Mouse (Mus musculus): ENCODE data around the gene Mettl24. TPM values are rescaled to one million over a fixed set of nuclear protein-coding genes. Genes with fewer than 3 reads are reported as not detected.
"Not testable (repeated sequence)": the region's sequence is repeated elsewhere in the genome, so short reads cannot be mapped to it uniquely, and the experiment has no call there.

Mettl24 gene
- polyA plus RNA-seq, 1 experiment from 2014 or later = 0.59 TPM

DNA sequence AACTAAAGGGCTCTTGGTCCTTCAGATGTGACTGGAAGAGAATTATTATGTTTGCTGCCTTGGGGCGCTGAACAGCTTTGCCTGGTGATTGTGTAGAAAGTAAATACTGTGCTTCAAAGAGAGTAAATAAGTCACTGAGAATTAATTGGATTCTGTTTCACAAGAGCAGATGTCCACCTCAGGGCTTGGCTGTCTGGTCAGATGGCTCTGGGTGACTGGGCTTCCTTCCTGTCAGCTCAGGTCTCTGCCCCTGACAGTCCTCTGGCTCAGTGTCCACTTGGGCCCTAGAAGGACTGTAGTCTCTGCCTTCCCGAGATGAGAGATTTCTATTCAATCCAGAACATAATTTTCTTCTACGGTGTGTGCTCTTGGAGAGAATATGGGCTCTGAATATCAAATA, 70.0 kb downstream of the Mettl24 start:
- Histone ChIP-seq H3K27ac (no peak overlapping the region), H3K4me1 (peaks cover 14% of the 10 kb centered on the region), H3K27me3 (no peaks in the 10 kb centered on the region), H3K9me3 (replicated peaks) (no peaks in the 10 kb centered on the region), H3K4me2 (replicated peaks) (no peak overlapping the region), H3K36me3 (no peaks in the 10 kb centered on the region), H3K4me3 (no peak overlapping the region), H3K9ac (no peak overlapping the region)
- WGBS = 72% methylated on average over 3 of the region's 3 CpGs
- ATAC-seq (ENCODE audit: low FRiP score) = no peak

DNA sequence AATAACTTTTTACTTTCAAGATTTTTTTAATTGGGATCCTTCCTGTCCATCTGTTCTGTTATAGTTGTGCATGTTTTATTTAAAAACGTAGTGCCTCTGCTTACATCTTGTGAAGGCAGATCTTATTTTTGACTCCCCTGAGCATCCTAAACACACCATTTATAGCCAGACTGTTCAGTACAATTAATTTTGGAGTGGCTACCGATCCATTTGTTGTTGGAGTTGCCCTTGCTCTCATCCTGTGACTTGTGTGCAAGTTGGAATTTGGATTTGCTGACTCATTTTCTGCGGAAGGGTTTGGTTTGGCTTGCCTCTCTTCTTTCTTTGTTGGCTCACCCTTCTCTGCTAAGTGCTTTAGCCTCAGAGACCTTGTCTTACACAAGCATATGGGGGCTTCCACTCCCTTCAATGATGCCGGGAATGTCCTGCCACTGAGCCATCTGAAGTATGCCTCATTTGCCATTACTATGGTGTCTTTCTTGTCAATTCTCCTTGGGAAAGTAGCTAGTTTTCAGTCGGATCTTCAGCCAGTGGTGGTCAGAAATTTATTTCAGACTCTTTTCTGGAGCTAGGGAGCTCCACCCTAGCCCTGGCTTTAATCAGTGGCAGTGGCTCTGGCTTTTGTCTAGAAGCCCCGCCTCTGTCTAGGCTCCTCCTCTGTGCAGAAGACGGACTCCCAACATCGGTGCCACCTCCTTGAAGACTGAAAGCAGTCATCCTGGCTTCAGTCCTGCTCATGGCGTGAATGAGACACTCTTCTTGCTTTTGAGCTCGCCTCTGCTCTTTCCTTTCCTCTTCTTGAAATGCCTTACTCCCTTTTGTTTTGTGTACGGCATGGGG, 75.3 kb downstream of the Mettl24 start:
- Histone ChIP-seq H3K27ac (no peak overlapping the region), H3K4me2 (replicated peaks) (no peak overlapping the region), H3K9ac (no peak overlapping the region), H3K4me3 (no peak overlapping the region), H3K36me3 (no peaks in the 10 kb centered on the region), H3K4me1 (no peaks in the 10 kb centered on the region), H3K27me3 (no peaks in the 10 kb centered on the region), H3K9me3 (replicated peaks) (no peaks in the 10 kb centered on the region)
- no peak for ATAC-seq (ENCODE audit: low FRiP score)
- 79% methylated on average over 11 of the region's 11 CpGs for WGBS

DNA sequence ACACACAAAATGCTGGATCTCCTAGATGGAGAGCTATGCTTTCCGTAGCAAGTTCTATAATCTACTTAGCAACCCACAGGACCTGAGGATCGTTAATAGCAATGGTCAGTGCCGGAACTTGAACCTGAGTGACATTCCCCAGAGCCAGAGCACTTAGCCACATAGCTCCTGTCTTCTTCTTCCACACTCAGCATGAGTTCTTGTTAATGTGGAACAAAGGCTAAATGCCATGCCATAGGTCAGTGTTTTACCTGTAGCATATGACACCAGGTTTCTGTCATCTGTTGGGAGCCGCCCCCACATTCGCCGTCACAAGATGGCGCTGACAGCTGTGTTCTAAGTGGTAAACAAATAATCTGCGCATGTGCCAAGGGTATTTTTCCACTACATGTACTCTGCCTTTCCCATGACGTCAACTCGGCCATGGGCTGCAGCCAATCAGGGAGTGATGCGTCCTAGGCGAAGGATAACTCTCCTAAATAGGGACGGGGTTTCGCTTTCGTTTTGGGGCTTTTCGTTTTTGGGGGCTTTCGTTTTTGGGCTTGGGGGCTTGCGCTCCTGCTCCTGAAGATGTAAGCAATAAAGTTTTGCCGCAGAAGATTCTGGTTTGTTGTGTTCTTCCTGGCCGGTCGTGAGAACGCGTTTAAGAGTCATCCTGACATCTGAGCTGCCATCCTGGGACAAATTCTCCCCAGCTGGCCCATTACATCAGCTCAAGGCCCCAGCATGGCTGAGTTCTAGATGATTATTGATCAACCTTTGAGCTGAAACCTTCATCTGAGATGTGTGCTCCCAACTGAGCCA, 76.5 kb downstream of the Mettl24 start:
- WGBS = 97% methylated on average over 23 of the region's 23 CpGs
- not testable (repeated sequence) for H3K4me1 ChIP-seq

DNA sequence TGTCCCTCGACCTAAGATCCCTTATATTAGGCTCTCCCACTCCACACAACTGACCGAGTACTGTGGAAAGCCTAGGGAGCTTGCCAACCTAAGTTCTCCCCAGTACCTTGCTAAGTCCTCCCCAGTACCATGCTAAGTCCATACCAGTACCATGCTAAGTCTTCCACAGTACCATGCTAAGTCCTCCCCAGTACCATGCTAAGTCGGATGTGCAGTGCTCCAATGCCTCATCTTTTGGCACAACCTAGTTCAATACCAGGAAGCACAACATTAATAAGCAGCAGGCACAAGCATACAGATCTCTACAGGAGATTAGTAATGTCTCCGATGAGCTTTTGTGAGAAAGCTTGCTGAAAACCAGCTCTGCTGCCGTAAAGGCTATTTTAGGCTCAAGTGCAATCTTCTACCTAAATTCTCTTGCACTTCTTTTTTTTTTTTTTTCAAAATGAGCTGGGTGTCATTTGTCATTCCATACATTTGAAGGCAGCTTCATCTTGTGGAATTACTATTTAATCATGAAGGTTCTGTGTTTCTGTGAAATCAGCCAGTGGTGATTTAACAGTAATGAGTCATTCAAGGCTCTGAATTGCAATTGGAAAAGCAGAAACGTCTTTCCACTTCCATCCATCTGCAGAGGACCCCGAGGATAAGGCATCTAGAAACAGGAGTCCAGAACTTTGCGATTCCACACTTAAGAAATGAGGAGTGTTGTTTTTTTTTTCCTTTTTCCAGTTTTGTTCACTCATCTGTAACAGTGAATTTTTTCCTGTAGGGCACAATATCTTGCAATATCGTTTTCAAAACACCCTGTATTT, 77.3 kb downstream of the Mettl24 start:
- ATAC-seq (ENCODE audit: low FRiP score) = no peak
- no peak overlapping the region for H3K27ac ChIP-seq
- H3K36me3 ChIP-seq = no peaks in the 10 kb centered on the region
- no peaks in the 10 kb centered on the region for H3K27me3 ChIP-seq
- H3K9me3 ChIP-seq (replicated peaks) = no peaks in the 10 kb centered on the region
- no peaks in the 10 kb centered on the region for H3K4me1 ChIP-seq
- no peak overlapping the region for H3K9ac ChIP-seq
- H3K4me3 ChIP-seq = no peak overlapping the region
- H3K4me2 ChIP-seq (replicated peaks) = no peak overlapping the region
- WGBS = 88% methylated on average over 9 of the region's 9 CpGs

More for the DNA sequence above, 76.5 kb downstream of the Mettl24 start:
- H3K27ac ChIP-seq; H3K27me3 ChIP-seq; H3K4me3 ChIP-seq; H3K9me3 ChIP-seq (replicated peaks); H3K9ac ChIP-seq; ATAC-seq (ENCODE audit: low FRiP score); H3K4me2 ChIP-seq (replicated peaks); H3K36me3 ChIP-seq: not testable (repeated sequence)

DNA sequence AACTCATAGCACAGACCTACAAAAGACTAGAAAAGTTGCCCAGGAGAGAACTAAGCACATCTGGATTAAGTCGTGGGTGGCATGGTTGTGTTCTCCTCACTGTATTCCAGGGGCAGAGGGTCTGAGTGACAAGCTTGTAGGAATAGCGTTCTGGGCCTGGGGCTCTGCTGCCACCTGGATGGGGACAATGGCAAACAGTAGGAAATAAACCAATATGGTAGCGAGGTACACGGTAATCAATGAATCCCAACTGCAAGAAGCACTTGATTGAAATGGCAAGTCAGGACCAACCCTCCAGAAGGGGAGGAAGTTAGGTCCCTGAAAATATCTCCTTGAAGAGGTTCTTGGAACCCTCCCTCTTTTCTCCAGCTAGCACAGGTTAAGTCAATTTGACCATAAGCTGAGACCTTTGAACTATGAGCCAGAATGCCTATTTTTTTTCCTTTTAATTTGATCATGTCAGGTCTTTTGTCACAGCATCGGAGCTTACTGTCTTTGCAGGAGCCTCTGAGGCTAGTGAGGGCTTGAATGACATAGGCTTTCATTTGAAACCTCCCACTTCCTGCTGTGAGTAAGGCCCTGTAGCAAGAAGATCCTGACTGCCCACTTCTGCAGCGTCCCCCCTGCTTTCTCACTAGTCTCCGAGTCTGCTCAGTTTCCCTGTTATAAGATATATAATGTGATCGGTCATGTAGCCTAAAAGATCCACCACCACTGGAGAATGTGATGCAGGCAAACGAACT, 78.1 kb downstream of the Mettl24 start:
- no peaks in the 10 kb centered on the region for H3K36me3 ChIP-seq
- H3K9me3 ChIP-seq (replicated peaks) = no peaks in the 10 kb centered on the region
- H3K4me2 ChIP-seq (replicated peaks) = no peak overlapping the region
- no peak for ATAC-seq (ENCODE audit: low FRiP score)
- 62% methylated on average over 9 of the region's 9 CpGs for WGBS
- H3K27me3 ChIP-seq = no peaks in the 10 kb centered on the region
- no peak overlapping the region for H3K4me3 ChIP-seq
- H3K9ac ChIP-seq = no peak overlapping the region
- no peak overlapping the region for H3K27ac ChIP-seq
- no peaks in the 10 kb centered on the region for H3K4me1 ChIP-seq

DNA sequence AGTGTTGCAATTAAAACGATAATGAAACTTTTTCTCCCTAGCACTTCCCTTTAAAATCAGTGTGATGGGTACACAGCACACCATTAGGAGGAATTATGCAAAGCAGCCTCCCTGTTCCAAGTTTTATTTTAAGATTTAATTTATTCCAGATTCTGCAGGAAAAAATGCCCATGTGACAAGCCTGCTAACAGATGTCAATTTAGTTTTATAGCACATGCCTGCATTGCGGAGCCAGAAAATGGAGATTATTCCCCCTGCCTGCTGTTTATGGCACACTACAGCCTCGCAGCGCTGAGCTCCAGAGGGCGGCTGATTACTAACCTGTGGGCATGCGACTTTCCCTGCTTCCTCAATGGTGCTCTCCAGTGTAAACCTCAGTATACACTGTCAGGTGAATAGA, 79.5 kb downstream of the Mettl24 start:
- Histone ChIP-seq H3K27ac (no peak overlapping the region), H3K4me3 (no peak overlapping the region), H3K27me3 (no peaks in the 10 kb centered on the region), H3K36me3 (no peaks in the 10 kb centered on the region), H3K4me1 (no peaks in the 10 kb centered on the region), H3K9me3 (replicated peaks) (no peaks in the 10 kb centered on the region), H3K9ac (no peak overlapping the region), H3K4me2 (replicated peaks) (no peak overlapping the region)
- 70% methylated on average over 6 of the region's 6 CpGs for WGBS
- ATAC-seq (ENCODE audit: low FRiP score) = no peak

DNA sequence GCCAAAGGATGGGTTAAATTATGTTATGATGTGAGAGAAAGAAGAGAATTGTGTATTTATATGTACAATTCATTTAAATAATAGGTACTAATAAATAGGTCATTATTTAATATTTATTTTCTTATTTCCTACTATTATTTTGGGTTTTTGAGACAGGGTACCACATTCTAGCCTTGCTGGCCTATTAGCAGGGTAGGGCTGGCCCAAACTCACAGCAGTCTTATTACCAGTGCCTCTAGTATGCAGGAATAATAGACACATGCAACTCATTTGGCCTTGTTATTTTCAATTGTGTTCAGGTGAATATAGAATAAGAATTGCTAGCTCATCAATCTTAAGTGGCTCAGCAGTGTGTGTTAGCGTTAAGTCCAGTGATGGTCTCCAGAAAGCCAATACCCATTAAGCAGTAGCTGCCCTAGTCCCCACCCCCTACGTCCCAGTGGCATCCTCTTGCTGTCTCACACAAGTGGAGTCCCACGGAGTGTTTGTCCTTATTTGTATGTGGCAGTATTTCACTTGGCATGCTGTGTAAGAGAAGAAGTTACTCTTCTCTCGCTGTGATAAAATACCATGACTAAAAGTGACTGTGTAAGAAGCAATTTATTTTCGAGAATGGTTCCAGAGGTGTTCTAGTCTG, 80.1 kb downstream of the Mettl24 start:
- no peak for ATAC-seq (ENCODE audit: low FRiP score)
- WGBS = 67% methylated on average over 5 of the region's 5 CpGs
- no peaks in the 10 kb centered on the region for H3K4me1 ChIP-seq
- no peak overlapping the region for H3K27ac ChIP-seq
- no peaks in the 10 kb centered on the region for H3K9me3 ChIP-seq (replicated peaks)
- no peak overlapping the region for H3K4me2 ChIP-seq (replicated peaks)
- H3K4me3 ChIP-seq = no peak overlapping the region
- H3K9ac ChIP-seq = no peak overlapping the region
- H3K36me3 ChIP-seq = no peaks in the 10 kb centered on the region
- no peaks in the 10 kb centered on the region for H3K27me3 ChIP-seq

DNA sequence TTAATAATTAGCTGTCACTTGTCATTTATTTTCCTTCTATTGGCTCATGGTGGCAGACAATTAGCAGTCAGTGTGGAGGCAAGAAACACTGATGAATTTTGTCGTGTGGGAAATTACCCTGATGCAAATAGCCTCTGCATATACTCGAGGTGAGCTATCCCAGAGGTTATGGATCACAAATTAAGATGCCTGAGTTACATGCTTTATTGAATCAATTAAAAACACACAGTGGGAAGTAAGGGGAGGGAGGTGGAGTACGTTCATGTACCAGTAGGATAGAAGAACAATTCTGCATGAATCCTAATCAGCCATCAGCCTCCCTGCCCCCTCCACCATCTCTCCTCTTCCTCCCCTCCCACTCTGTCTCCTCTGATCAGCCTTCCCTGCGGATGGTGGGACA, 89.2 kb downstream of the Mettl24 start:
- no peak overlapping the region for H3K4me3 ChIP-seq
- H3K36me3 ChIP-seq = no peaks in the 10 kb centered on the region
- H3K27ac ChIP-seq = no peak overlapping the region
- no peaks in the 10 kb centered on the region for H3K27me3 ChIP-seq
- no peak overlapping the region for H3K9ac ChIP-seq
- WGBS = 41% methylated on average over 4 of the region's 4 CpGs
- H3K4me2 ChIP-seq (replicated peaks) = no peak overlapping the region
- no peaks in the 10 kb centered on the region for H3K9me3 ChIP-seq (replicated peaks)
- no peaks in the 10 kb centered on the region; the same call in 1 of the 2 replicates for H3K4me1 ChIP-seq
- ATAC-seq (ENCODE audit: low FRiP score) = peak; percentile 78

DNA sequence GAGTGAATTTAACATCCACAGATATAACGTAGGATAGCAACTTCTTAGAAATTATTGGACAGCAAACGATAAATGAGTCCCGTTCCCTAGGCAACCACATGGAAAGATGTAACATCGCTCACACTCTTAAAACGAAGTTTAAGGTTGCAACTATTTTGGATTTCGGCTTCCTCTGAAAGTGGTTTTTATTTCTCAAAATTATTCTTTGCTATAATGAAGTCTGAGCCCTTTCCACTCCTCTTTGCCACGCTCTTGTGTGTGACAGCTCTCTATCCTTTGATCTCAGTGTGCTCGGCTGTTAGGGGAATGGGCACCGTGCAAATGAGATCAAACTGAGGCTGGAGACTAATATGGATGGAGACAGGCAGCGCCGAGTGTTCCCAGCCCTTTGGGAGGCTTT, 92.1 kb downstream of the Mettl24 start:
- Histone ChIP-seq H3K27me3 (no peaks in the 10 kb centered on the region), H3K4me1 (no peaks in the 10 kb centered on the region; the same call in 1 of the 2 replicates), H3K4me3 (no peak overlapping the region), H3K36me3 (no peaks in the 10 kb centered on the region), H3K9ac (no peak overlapping the region), H3K9me3 (replicated peaks) (no peaks in the 10 kb centered on the region), H3K4me2 (replicated peaks) (no peak overlapping the region), H3K27ac (no peak overlapping the region)
- no peak for ATAC-seq (ENCODE audit: low FRiP score)
- WGBS = 46% methylated on average over 11 of the region's 11 CpGs

DNA sequence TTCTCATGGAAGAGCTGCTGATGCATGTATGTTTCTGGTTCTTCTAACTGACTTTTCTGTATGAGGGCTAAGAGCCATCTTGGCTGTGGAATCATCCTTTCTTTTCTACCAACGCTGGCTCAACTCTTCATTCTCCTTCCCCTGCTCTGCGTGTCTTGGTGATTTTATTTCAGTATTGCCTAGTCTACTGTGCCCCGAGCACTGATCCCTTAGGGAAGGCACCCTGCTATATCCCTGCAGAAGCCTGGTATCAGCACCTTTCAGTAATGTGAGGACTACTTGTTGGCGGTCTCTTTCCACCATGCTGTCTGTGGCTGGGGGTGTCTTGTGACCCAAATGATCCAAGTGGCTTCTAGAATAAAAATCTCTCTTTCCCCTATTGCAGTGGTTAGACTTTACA, 92.6 kb downstream of the Mettl24 start:
- ATAC-seq (ENCODE audit: low FRiP score) = no peak
- no peaks in the 10 kb centered on the region for H3K36me3 ChIP-seq
- WGBS = 79% methylated on average over 4 of the region's 4 CpGs

DNA sequence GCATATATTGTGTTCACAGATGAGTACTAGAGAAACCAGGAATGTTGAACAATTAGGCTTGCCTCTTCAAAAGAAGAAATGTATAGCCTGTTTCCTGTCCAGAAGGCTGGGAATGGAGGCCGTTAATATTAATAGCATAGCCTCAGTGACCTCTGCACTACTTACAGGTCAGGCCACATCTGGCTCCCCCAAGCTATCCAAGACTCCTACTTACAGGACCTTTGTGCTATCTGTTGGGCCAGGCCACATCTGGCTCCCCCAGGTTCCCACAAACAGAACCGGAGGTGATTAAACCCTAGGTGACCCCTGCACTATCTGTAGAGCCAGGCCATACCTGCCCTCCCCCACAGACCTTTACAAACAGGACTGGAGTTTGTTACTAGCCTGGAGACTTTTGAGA, 94.1 kb downstream of the Mettl24 start:
- Histone ChIP-seq H3K4me3 (no peak overlapping the region), H3K4me1 (no peaks in the 10 kb centered on the region; the same call in 1 of the 2 replicates), H3K27ac (no peak overlapping the region), H3K9me3 (replicated peaks) (no peaks in the 10 kb centered on the region), H3K36me3 (no peaks in the 10 kb centered on the region), H3K9ac (no peak overlapping the region), H3K27me3 (no peaks in the 10 kb centered on the region), H3K4me2 (replicated peaks) (no peak overlapping the region)
- no peak for ATAC-seq (ENCODE audit: low FRiP score)
- 60% methylated on average over 2 of the region's 2 CpGs for WGBS

More for the DNA sequence above, 92.6 kb downstream of the Mettl24 start:
- Histone ChIP-seq H3K9me3 (replicated peaks) (no peaks in the 10 kb centered on the region), H3K4me3 (no peak overlapping the region), H3K27me3 (no peaks in the 10 kb centered on the region), H3K4me2 (replicated peaks) (no peak overlapping the region), H3K27ac (no peak overlapping the region), H3K4me1 (no peaks in the 10 kb centered on the region; the same call in 1 of the 2 replicates), H3K9ac (no peak overlapping the region)
